Mouse (Mus musculus) mouse trophoblast stem cell (cell line): Measurements from ENCODE around the gene Hoxa13.

ENCODE experiments used
- in situ Hi-C, 2 experiments: fragments of 300-500 bp; cut with MseI, MboI; formaldehyde crosslinking; loops; 2 replicates in 1 of 2; 3 replicates in 1 of 2; pipeline ENCODE4 v1.15.1; 2025

Hoxa13 gene

DNA sequence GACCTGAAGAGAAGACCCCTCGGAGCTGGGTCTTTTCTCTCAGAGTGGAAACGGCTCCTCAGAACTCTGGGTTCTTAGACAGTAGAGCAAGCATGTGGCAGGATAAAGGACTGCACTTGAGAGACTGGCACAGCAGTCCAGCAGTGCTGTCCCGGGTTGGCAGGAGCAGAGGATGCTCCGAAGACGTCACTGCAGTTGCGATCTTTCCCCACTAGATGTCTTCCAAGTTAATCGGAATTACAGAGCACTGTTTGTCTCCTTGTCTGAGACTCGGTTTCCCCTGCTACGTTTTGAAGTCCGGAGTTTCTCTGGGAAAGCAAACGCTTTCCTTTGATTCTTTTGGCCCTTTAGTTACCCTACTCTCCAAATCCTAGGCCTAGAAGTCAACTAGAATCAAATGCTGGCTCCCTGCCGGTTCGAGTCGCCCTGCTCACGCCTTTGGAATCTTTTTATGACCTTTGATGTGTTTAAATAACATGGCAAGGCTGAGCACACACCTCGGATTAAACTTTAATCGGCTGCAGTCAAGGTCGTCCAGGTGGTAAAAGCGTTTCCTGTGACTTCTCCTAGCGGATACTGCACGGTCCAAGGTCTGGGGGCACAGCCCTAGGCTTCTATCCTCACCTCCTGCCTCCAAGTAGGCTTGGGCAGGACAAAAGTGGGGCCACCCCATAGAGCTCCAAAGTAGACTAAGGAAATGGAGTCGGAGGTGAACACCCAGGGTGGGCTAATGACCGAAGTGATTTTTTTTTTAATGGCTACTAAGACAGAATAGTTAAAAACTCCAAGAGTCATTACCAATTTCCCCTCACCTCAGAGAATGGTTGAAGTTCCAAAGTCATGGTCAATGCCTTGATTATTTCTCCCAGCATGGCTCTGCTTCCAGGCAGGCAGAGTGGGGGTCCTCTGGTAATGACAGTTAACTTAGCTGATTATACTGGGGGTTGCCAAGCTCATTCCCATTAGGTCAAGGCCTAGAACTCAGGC is 10.1 kb upstream of the Hoxa13 start:
- in situ Hi-C loops = loop anchor here (25.0 kb wide), 3 partner anchors 317 to 567 kb away; no protein-coding TSS in a partner anchor

DNA sequence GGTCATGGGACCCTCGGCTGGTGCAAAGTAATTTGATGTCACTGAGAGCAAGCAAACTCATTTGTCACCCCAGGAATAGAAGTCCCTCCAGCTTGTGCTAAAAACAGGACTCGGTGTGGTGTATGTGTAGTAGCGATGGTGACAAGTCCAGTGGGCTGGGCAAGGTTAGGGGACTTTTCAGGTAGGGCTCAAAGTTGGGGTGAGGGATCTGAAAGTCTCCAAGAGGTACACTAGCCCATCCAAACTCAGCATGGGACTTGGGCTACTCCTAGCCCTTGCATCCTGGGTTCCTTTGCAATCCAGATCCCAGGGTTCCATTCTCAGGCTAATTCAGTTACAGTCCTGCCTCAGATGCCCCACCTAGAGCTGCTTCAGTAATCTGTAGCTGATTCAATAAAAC is 8.1 kb upstream of the Hoxa13 start:
- in situ Hi-C loops = loop anchor here (5.0 to 25.0 kb wide), 4 partner anchors 309 to 569 kb away; no protein-coding TSS in a partner anchor

DNA sequence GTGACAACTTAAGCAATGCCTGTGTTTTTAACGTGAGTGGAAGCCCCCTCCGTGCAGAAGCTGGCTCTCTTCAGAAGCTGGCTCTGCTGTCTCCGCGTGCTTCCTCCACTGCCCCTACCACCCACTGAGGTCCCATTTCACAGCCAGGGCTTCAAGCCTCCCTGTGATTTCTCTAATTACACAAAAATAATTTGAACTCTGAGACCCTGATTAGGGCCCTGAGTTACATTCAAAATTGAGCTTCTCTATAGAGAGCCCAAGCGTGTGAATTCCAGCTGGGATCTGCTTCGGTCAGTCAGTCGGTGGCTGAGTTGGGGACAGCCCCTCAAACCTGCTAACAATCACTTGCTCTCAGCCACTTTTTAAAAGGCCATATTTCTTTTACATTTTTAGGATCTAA is 7.7 kb upstream of the Hoxa13 start:
- in situ Hi-C loops = loop anchor here (5.0 to 25.0 kb wide), 4 partner anchors 309 to 569 kb away; no protein-coding TSS in a partner anchor

DNA sequence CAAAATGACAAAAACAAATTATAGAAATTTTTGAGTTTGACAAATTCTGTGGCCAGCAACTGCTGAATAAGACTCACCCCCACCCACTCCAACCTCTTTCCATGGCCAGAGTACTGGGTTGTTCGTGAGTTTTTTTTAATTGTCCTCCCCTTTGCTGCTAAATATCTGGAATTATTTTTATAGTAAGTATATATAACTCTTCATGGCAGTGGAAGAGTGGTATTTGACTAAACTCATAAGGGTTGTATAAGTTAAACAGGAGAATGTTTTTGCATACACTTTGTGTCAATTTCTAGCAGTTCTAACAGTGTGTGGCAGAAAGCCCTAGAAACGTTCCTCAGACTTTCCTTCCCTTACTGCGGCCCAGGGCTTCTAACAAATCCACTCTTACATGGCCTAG is 7.0 kb upstream of the Hoxa13 start:
- in situ Hi-C loops = loop anchor here (5.0 to 25.0 kb wide), 4 partner anchors 310 to 570 kb away; no protein-coding TSS in a partner anchor

DNA sequence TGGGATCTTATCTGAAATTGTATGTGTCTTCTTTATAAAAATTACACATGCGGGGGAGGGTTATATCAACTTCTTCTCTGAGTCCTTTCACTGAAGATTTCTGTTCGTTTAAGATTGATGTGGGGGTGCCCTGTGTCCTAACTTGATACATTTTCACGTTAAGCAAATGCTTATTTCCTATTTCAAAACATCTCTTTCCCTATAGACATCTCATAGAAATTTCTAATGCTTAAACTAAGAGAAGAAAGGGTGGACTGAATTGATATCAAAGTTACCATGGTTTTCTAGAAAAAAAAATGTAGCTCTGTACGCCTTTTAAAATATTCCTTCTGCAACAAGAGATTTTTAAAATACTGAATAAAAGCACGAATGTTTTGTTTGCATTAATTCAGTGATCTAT is 6.5 kb upstream of the Hoxa13 start:
- in situ Hi-C loops = loop anchor here (5.0 to 25.0 kb wide), 4 partner anchors 310 to 570 kb away; no protein-coding TSS in a partner anchor

DNA sequence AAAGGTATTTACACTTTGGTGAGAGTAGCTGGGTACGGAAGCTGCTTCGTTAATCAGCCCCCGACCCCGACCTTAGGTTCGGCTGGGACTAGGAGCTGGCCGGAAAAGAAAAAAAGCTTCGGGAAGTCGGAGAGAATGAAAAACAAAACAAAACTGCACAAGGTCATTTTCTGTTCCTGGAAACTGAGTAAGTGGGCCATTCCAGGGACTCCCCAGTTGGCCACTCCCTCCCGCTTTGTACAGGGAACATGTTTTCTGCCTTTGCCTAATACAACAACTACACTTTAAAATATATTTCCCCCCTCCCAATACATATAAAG is 5.9 kb upstream of the Hoxa13 start:
- in situ Hi-C loops = loop anchor here (5.0 to 25.0 kb wide), 4 partner anchors 311 to 571 kb away; no protein-coding TSS in a partner anchor

DNA sequence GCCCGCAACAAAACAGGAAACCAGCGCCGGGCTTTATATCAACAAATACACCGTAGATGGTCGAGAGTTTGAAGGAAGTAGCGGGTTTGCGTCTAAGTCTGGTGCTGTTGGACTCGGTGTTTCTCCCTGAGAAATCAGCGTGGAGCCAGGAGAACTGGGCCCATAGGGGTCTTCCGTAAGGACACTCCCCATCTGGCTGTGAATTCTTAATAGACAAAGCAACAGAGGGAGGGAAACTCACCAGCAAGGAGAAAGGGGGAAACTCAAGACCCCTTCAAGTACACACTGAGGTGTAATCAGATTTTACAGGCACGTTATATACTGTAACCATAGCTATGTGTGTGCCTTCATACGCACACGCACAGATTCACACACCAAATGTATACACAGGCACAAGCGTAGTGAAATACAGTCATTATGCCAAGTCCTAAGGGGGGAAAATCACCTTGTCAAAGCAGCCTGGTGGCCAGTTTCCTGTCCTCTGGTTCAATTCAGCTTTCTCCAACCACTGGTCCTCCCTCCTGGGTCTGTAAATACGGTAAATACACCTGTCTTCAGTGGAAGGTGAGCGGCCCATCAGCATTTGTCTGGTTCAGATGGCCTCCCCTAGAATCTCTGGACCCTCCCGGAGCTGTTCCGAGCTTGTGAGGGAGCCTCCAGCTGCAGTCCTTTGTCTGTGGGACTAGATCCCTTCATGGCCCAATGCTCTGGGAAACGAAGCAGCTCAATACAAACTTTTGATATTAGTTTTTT is 5.4 kb upstream of the Hoxa13 start:
- in situ Hi-C loops = loop anchor here (5.0 to 25.0 kb wide), 4 partner anchors 311 to 571 kb away; no protein-coding TSS in a partner anchor

DNA sequence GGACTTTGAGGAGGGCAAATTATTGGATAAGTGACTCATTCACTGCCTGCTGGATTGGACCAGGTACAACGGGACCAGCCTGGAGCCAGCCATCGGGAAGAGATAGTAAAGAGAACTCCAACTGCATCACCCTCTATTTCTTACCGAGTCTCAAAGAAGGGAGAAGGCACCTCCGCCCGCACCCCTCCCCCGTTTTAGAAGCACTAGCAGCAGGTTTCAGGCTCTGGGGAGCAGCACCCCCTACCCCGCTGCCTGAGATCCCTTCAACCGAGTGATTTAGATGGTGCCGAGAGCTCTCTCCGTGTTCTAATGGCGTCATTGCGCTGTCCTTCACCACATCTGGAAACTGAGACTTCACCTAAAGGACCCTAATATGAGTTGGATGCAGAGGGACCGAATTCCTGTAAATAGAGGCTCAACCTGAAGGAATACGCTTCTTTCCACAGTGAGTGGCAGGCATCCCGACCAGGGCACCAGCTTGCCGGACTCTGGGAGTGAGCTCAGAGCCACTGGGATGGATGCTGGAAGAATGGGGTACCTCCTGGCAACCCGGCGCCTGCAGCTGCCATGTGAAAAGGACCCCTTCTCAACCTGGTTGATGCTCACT is 4.7 kb upstream of the Hoxa13 start:
- in situ Hi-C loops = loop anchor here (5.0 to 25.0 kb wide), 4 partner anchors 312 to 572 kb away; no protein-coding TSS in a partner anchor

DNA sequence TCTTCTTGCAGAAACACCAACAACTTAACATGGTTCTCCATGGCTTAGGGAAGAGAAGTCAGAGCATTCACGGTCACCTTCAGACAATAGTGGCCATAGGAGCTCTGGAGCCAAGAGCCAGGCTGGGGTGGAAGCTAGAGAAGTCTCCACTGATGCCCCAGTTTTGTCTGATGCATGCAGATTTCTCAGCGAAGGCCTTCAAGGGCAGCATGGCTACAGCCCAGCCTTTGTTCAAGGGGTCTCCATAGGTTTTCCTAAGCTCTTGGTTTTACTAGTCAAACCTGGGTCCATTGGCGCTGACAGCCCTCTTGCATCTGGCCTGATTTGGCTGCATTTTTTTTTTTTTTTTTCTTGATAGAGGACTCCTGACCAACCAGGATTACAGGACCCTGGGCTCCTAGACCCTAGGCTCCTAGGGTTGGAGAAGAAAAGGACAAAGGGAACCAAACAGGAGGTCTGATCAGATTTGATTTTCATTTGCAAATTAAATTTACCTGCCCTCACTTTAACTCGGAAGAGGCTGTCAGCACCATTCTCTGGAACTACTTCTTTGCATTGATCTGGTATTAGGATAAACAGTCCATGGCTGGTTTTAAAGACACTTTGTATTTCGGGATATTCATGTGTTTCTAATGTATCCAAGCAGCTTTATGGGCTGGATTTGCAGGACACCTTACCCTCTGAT is 3.6 kb upstream of the Hoxa13 start:
- in situ Hi-C loops = loop anchor here (25.0 kb wide), 3 partner anchors 323 to 573 kb away; no protein-coding TSS in a partner anchor

DNA sequence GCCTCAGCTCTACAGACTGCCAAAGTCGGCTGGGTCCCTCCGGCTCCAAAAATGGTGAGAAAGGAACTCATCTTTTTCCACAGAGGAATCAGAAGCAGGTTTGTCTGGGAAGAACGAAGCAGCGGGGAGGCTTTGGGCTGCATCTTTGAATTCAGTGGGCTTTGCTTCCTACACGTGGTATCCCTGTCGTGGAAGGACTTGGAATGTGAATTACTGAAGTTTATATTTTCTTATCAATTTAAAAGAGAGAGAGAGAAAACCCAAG is 2.6 kb upstream of the Hoxa13 start:
- in situ Hi-C loops = loop anchor here (25.0 kb wide), 3 partner anchors 324 to 574 kb away; no protein-coding TSS in a partner anchor

DNA sequence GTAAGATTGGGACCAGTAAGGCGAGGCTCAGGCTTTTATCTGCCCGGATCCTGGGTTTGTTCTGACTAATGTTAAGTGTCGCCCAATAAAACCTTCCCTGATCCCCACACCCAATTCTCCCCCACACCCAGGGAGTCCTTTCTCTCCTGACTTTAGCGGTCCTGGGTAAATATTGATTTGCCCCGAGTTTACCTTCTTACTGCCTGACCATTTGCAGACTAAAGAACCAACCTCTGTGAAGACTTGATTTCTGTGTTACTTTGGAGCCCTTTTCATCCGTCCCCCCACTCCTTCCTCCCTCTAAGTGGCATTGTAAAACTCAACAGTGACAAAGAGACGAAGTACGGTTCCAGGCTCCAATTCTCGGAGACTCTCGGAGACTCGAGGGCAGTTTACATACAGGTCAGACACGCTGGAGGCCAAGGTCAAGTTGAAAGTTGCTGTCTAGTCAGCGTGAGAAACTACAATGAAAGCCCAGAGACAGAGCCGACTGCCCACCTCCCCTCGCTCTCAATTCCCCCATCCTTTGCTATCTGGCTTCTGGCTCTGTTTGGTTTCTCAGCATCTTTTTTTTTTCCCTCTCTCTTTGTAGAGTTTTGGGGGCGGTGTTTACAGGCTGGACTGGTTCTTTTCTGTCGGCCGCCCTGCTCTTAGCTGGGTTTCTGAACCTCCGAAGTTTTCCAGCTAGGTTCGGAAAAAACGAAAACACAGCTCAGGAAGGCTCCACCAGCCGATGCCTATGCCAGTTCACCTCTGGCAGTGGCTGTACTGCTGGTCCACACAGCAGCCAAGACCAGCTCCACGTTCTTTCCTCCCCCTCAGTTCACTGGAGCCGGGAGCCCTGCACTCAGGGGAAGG is 2.0 kb upstream of the Hoxa13 start:
- in situ Hi-C loops = loop anchor here (25.0 kb wide), 3 partner anchors 325 to 575 kb away; no protein-coding TSS in a partner anchor

DNA sequence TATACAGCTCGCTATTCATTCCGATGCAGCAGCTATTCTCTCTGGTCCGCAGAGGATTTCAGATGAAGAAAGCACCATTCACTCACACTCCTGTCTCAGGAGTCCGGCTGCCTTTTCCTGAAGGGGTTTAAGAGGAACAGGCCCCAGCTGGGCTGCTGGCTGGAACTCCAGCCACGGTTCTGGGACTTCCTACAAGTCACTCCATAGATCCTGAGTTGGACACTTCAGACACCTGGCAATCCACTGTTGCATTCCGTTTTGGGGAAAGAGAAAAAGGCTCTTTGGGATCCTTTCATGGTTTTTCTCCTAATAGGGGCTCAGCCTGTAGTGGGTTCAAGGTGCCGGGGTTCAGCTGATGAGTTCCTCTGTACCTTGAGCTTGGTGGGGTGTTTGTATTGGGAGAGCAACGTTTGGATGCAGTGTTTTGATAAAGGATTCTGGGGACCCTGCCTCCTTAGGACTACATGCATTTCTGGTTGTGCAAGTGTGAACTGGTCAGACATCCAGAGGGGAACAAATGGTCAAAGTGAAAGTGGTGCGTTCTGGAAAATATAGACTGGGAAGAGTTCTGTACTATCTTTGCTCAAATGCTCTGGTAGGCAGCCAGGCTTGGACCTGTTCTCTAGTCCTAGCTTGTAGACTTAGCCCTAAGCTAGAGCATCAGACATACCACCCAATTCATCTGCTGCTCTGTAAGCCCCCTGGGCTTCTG is 1.2 kb upstream of the Hoxa13 start:
- in situ Hi-C loops = loop anchor here (25.0 kb wide), 3 partner anchors 325 to 575 kb away; no protein-coding TSS in a partner anchor

DNA sequence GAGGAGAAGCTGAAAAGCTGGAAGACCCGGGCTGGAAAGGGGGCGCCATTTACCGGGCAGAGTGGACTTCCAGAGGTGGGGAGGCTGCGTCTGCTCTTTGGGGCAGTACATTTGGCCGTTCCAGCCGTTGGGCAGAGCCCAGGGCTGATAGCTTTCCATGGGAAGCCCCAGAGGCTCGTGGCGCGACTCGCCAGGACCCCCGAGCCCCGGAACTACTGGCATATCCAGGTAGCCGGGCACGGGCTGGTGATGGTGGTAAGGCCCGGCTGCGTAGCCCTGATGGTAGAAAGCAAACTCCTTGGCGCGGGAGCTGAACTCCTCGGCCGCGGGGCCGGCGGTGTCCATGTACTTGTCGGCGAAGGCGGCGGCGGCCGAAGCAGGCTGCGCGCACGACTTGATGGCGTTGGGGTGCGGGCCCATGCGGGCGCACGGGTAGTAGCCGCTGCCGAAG is 844 bp downstream of the Hoxa13 start:
- in situ Hi-C loops = loop anchor here (25.0 kb wide), 3 partner anchors 327 to 577 kb away; no protein-coding TSS in a partner anchor

DNA sequence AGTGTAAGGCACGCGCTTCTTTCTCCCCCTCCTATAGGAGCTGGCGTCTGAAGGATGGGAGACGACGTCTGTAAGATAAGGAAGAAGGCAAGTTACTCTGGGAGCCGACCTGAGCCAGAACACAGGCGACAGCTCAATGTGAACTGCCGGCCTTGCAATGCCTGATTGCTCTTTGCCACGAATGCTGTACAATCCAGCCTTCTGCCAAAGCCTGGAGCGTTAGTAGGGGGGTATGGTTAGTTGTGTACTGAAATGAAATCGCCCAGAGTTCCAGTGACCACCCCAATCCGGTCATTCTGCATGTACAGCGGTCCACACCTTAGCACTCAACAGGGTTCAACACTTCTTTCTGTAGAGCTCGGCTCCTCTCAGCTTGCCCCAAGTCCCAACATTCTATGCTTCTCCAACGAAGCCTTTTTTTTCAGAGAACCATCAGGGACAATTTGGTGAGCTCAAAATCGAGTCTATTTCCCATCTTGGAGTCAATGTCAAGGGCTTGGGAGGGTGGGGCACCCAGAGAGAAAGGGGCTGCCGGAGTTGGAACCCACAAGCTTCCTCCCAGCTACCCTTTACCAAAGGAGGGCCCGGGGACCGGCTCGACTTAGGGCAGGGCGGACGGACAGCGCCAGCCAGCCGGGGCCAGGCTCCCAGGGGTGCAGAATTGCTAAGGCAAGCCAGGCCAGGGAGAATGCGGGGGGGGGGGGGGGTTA is 1.4 kb downstream of the Hoxa13 start:
- in situ Hi-C loops = loop anchor here (25.0 kb wide), 3 partner anchors 328 to 578 kb away; no protein-coding TSS in a partner anchor

DNA sequence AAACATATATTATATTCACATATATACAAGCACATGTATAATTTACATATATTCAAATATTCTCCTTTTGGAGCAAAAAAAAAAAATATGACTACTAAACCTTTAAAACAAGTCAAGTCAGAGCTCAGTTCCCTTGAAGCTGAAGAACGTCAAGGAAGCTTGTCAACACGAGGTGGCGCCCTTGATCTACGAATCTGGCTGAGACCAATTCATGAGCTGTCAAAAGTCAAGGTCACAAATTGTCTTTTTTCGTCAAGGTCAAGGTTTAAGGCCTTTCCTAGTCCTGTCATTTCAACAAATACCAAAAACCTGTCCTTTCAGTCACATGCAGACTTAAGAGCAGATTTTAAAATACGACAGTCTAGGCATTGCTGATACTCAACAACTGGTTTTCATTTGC is 3.7 kb downstream of the Hoxa13 start:
- in situ Hi-C loops = loop anchor here (25.0 kb wide), 3 partner anchors 330 to 580 kb away; no protein-coding TSS in a partner anchor

DNA sequence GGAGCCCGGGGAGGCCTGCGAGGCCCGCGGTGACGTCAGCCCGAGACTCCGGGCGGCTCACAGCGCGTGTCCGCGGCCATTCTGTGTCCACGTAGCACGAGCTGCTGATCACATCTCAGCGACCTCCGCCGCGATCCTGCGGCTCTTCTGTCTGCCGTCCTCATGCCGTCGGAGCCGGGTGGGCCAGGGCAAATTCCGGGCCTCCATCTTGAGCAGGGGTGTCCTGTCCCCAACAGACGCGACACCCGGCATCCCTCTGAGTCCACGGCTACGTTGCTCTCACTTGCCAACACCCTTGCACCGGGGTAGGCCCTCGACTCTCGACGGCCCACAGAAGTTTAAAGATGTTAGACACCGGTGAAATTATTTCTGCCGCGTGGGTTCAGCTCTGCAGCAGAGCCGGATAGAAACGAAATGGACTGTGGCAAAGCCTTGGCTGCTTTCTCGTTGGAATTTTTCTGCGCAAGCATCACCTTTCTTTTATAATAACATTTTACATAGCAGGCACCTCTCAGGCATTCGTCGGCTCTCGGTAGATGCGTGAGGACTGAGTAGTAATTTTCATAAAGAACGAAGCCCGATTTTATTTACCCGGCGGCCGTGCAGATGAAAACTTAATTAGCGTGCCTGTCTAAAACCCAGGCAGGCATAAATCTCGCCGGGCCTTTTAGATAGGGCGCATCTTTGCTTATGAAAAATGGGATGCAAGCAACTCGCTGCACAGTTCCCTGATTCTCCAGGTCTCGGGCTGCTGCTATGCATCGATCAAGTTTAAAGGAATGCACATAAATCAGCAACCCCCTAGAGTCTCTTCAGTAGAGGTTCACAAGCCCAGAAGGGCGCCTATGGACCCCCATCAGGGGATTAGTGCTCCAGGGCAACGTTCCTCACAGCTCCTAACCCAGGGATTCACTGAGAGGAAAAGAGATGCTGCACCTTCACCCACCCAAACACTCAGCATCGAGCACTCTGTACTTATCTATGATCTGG is 6.9 kb downstream of the Hoxa13 start:
- in situ Hi-C loops = loop anchor here (25.0 kb wide), 3 partner anchors 333 to 583 kb away; no protein-coding TSS in a partner anchor

DNA sequence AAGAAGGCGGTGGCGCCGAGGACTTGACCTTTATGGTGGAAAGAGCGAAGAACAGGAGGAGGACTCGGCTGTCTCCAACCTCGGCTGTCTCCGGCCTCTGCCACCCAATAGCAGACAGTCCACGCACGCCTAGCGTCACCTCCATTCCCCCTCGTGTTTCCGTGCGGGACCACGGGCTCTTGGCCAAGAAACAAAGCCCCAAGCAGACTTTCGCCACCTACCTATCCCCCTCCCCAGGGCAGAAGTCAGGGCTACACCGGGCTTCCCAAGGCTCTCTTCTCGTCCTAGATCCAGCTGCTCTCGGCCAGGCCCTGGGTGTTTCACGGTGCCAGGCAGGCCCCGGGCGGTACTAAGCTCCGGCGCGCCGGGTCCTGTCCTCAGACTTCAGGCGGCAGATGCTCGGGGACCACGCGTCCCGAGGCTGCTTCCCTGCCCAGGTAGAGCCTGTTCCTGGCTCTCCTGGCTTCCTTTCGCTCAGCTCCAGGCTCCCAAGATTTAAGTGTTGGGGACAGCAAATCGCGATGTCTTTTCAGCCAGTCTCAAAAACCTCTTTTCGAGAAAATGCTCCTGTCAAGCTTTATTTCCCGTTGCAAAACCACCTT is 7.8 kb downstream of the Hoxa13 start:
- in situ Hi-C loops = loop anchor here (25.0 kb wide), 3 partner anchors 334 to 584 kb away; no protein-coding TSS in a partner anchor
